Mouse (Mus musculus) embryo, embryonic 10 days (tissue): ENCODE data around the gene Dus2.
"Not testable (repeated sequence)": the region's sequence is repeated elsewhere in the genome, so short reads cannot be mapped to it uniquely, and the experiment has no call there.

Source experiments
- DNase-seq: peaks from one replicate; pipeline ENCODE4 v3.0.0-alpha.2; 2015; ENCODE audit warnings: low spot score

Dus2 gene

DNA sequence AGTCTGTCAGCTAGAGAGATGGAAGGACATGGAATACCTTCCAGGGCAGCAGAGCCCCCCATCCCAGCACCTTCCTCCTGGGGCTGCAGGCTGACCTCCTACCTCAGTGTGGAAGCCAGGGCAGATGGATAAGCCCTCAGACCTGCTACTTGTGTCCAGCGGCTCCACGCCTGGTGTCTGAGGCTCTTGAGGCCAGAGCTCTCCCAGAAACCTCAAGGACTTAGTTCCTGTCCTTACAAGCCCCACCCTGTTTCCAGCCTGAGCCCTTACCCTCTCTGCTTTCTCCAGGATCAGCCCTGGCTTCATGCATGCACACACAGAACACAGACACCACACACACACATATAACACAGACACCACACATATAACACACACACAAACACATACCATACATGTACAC is 409 bp downstream of the Dus2 start:
- no peak for DNase-seq

DNA sequence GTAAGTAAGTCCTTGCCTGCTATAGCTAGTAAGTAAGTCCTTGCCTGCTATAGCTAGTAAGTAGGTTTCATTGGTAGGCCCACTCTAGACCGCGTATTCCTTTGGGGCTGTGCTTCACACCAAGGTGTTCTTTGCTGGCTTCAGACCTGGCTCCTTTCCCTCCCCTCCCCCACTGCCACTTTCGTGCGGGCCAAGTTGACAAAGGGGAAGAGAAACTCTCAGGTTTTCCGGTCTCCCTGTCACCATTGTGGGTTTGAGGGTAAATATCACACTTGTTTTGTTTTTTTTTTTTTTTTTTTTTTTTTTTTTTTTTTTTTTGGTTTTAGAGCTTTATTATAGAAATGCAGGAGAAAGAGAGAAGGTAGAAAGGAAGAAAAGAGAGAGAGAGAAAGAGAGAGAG is 1.4 kb downstream of the Dus2 start:
- no peak for DNase-seq

DNA sequence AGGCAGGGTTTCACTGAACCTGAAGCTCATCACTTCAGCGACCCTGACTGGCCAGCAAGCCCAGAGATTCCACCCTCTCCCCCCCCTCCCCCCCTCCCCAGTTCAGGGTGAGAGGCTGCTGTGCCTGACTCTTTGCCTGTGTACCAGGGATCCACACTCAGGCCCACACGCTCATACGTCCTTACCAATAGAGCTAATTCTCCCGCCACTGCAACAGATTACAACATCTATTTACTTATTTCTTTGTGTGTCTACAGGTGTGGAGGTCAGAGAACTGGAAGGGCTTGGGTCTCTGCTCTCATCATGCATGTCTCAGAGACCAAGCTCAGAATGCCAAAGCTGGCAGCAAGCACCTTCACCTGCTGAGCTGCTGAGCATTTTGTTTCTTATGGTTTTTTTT is 2.1 kb downstream of the Dus2 start:
- no peak for DNase-seq

DNA sequence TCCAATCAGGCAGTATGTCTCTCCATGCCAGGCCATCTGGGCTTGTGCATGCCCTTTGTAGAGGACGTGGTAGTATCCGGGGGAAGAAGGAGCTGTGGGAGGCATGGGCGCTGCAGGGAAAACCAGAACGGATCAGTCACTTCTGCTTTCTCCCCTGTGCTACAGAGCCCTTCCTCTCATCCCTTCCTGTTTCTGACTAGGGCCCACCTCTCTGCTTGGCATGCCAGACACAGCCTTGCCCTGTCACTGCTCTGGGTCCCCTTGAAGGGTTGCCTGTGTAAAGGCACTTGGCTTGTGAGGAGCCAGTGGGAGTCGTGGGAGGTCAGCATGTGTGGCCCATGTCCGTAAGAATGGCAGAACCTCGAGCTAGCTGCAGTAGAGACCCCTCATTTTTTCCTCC is 5.2 kb downstream of the Dus2 start:
- DNase-seq, result no peak

DNA sequence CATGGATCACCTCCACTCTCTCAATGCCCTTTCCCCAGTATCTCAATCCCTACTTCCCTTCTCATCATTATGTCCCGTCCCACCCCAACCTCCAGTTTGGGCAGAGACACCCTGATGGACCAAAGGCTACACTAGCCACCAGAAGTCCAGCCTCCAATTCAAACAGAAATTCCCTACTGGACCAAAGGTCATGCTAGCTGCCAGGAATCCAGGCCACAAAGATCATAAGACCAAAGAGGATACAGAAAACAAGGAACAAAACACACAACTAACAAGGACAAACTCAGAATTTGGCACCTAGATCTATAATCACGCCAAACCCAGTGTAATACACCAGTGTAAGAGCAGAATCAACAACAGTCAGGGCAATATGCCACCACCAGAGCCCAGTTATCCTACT is 7.8 kb downstream of the Dus2 start:
- DNase-seq, result no peak

DNA sequence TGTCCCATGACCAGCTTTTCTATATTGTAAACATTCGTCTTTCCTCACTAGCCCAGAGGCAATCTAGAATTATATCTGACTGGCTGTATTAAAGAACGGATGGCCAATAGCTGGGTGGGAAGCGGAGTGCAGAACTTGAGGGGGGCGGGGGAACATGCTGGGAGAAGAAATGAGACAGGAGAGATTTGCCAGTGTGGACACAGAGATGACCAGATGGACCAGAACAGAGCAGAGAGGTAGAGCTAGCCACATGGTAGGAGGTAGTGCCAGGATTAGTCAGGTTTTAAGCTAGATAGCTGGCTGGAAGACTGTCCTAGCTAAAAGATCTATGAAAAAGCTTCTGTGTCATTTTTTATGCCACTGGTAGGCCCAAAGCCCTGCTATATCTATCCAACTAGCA is 10.8 kb downstream of the Dus2 start:
- no peak for DNase-seq

DNA sequence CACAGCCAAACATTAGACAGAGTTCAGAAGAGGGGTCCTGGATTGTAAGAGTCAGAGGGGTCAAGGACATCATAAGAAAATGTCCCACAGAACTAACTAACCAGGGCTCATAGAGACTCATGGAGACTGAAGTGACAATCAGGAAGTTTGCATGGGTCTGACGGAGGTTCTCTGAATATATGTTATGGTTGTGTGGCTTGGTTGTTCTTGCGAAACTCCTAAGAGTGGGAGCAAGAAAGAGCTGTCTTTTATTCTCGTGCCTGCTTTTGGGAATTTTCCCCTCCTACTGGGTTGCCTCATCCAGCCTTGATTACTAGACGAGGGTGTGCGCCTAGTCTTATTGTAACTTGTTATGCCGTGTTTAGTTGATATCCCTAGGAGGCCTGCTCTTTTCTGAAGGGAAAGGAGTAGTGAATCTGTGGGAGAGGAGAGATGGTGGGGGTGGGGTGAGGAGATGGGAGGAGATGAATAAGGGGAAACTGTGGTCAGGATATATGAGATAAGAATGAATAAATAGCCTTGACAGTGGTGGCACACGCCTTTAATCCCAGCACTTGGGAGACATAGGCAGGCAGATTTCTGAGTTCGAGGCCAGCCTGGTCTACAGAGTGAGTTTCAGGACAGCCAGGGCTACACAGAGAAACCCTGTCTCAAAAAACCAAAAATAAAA is 13.5 kb downstream of the Dus2 start:
- DNase-seq, result no peak

DNA sequence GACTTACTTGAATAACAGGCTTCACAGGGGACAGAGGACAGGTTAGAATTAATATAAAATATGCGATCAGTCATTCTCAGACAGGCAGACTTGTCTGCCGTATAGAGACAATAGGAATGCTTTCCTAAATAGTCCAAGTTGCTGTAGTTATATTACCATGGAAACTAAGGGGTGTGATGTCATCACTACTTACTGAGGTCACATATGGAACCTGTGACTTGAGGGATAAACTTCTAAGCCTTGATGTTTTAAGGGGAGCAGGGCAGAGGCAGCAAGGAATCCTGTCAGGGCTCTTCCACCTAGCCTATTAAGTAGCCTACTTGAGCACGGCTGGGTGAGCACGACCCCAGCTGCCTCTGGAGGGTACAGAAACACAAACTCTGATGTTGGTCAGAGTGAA is 14.7 kb downstream of the Dus2 start, which contains the start of gene Dpep2nb:
Gene Dpep2nb (minus strand): TSS at position 101 of the 400 bp plus-strand sequence.
- no peak for DNase-seq

DNA sequence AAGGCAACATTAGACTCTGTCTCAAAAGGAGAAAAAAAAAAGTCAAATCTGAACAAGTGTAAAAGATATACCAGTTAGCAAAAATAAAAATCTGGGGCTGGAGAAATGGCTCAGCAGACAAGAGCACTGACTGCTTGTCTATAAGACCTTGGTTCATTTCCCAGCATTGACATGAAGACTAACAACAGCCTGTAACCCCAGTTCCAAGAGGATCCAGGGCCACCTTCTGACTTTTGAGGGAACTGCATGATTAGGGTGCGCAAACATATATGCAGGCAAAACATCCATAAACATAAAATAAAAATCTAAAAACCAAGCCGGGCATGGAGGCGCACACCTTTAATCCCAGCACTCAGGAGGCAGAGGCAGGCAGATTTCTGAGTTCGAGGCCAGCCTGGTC is 15.3 kb downstream of the Dus2 start:
- no peak for DNase-seq

DNA sequence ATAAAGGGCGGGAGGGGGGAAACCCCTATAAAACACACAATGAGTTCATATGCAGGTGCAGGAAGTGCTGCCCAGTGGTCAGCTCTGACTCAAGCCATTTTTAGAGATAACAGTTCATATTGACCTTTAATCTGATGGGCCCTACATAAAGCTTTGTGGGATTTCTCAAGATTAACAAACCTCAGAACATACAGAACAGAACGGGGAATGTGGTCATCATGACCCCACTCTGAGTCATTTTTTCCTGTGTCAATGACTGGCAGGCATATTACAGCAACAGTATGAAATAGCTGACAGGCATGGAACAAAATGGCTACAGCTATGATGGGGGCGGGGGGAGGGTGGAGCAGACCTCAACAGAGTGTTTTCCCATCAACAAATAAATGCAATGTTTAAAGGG is 16.0 kb downstream of the Dus2 start:
- no peak for DNase-seq

DNA sequence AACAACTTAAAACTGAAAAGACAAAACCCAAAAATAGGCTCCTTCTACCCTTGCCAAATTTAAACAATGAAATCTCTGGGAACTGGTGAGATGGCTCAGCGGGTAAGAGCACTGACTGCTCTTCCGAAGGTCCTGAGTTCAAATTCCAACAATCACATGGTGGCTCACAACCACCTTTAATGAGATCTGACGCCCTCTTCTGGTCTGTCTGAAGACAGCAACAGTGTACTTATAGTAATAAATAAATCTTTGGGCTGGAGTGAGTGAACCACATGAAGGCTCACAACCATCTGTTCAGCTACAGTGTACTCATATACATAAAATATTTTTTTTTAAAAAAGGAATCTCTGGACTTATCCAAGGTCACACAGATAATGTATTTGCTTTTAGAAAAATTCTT is 16.8 kb downstream of the Dus2 start:
- DNase-seq, result not testable (repeated sequence)

DNA sequence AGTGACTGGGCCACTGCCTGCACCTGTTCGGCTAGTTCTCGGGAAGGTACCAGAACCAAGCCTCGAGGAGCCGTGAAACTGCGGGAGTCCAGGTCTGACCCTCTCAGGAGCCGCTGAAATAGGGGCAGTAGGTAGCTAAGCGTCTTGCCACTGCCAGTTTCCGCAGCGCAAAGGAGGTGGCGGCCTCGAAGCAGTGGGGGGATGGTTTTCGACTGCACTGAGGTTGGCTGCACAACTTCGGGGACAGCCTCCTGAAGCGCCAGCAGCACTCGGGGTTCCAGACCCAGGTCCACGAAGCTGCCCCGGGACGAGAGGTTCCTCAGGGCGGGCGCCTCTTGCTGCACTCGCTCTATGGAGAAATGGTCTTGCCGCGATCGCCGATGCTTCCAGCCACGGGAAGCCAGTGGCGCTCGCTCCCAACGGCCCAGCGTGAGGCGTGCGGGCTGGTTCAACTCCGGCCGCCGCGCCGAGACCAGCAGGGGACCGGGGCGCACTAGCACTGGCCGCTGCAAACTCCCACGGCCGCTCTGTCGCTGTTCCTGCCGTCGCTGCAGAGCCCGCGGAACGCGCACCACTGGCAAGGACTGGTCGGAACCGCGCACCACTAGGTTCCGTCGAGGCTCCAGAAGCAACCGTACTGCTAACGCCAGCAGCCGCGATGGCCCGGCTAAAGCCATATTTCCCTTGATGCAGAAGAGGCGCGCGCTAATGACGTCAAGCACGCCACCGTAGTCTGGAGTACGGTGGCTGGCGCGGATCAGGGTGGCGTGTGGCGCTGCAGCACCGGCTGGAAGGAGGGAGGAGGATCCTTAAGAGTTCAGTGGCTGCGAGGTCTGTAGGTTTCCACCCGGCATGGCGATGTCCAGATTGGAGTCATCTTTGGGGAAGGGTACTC is 19.9 kb downstream of the Dus2 start:
- peak; percentile 100 for DNase-seq

DNA sequence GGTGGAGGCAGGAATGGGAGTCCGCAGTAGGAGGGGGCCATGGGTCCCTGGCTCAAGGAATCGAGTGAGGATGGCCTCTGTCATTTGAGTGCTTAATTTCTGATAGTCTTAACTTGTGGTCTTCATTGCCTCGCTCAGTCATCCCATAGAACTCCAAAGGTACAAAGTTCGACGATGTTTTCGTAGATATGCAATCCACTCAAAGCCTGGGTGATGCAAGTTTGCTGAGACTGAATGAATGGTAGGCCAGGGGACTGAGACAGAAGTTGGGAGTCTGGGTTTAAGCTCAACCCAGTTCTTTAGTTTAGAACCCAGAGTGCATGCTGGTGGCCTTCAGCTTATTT is 20.5 kb downstream of the Dus2 start, which contains the start of gene Ddx28:
Gene Ddx28 (minus strand): TSS at position 240 of the 344 bp plus-strand sequence.
- DNase-seq, result no peak

DNA sequence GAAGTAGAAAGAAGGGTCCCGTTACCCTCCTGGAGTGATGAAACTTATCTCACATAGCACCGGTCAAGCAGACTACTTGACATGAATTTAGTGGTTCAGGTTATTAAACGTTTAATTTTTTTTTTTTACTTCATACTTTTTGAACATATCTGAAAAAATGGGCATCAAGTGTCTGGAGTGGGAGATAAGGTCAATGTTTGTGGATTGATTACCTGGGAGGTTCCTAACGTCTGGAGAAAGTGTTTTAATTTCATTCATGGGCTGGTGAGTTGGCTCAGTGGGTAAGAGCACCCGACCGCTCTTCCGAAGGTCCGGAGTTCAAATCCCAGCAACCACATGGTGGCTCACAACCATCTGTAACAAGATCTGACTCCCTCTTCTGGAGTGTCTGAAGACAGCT is 21.1 kb downstream of the Dus2 start:
- not testable (repeated sequence) for DNase-seq

DNA sequence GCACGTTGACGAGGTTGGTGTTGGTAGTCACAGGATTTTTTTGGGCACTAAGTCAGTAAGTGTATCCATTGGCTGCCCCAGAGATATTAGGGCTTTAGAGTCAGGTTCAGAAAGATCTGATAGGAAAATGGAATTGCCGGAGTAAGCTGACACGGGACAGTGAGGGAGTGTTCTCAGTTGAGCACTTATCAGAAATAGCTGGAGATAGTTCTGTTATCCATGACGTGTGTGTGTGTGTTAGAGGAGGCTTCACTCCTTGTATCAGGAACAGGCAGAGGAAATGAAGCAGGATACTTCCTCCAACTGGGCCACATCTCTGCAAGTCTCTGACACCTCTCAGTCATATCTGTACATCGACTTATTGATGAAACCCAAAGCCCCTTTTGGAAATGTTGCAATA is 25.1 kb downstream of the Dus2 start:
- no peak for DNase-seq

DNA sequence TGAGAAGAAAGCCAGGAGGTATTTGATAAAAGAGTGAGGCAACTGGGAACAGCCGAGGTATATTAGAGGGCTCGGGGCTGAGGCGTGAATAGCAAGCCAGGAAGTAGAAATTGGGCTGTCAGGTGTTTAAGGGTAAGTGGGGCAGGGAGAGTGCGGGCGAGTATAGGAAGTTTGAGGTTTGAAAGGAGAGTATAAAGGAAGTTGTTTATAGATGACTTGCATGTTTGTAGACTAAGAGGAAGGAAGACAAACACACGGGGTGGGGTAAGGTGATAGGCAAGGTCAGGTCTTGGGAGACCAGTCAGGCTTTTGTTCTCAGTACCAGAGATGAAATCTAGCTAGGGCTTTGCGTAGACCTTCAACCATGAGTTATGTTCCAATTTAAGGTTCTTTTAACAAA is 26.0 kb downstream of the Dus2 start:
- no peak for DNase-seq

DNA sequence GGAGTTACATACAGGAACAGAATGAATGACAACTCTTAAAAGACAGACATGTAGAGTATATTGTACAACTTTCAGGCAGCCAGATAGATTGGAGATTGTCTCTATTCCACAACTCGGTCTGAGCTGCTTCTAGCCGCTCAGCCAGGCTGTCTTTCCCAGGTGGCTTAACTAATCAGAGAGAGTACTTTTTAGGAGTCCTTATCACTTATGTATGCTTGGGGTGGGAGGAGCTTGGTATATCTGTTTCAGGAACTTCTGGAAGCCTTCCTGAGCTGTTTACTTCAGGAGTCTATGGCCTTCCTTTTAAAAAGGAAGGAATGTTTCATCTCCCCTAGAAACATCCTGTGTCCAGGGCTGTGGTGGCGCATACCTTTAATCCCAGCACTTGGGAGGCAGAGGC is 26.9 kb downstream of the Dus2 start:
- DNase-seq, result no peak

DNA sequence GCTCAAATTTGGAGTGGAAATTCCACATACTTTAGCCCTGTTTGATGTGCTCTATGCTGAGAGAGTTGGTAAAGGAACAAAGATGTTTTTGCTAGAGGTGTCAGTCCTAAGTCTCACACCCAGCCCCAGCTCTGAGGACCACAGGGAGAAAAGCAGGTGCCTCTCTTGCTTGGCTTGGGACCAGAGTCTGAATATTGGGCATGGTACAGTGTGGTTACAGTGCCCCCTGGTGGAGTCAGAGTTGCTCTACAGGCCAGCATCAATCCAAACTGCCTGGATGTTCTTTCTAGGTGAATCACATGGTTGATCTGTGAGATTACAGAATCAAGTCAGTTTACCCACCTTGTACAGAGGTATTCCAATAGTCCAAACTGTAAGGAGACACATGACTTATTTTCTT is 31.3 kb downstream of the Dus2 start:
- peak; percentile 85 for DNase-seq

DNA sequence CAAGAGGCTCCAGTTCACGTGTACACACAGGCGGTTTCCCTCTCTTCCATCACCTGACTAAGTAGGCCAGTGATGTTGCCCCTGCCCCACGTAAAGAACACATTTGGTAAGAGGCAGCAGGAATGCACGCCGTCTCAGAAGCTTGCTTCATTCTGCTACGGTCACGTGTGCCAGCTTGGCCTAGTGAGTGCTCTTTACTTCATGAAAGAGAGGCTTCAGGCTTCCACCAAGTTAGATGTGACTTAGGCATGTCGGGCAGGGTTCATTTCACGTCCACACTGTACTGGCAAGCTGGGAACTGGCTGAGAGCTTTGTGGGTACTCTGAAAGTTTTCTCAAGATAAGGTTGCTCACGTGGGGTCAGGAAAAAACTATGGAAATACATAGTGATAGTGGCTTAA is 47.6 kb downstream of the Dus2 start:
- DNase-seq, result no peak

DNA sequence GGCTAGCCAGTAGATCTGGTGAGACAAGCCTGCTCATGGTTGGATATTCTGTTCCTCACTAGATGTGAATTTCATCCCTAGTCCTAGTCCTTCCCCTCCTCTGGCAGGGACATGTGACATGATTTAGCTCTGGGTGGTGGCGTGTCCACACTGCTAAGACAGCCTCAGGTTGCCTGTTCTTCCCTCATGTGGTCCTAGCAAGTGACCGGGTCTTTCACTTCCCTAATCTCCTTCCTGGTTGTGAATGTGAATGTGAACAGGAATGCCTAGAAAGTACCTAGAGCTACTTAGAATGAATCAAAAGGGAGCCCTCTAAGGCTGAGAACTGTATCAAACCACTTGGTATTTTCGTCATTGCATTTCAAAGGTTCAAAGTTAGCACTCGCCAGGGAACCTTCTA is 48.5 kb downstream of the Dus2 start:
- no peak for DNase-seq

DNA sequence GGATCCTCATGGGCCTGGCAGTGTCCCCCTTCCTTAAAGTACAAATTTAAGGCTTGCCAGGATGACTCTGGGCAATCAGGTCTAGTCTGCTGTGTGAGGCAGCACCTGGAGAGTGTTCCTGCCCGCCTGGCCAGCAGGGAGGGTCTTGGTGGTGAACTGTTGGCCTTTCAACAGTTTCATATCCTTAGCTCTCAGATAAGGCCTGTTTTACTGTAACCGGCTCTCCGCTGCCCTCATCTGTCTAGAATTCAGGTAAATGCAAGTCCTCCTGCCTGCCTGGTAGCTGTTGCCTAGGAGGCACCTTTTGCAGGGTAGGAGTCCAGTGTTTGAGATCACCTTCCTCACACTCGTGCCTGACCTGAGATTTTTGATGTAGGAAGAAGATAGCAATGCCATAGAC is 49.1 kb downstream of the Dus2 start:
- DNase-seq, result no peak

DNA sequence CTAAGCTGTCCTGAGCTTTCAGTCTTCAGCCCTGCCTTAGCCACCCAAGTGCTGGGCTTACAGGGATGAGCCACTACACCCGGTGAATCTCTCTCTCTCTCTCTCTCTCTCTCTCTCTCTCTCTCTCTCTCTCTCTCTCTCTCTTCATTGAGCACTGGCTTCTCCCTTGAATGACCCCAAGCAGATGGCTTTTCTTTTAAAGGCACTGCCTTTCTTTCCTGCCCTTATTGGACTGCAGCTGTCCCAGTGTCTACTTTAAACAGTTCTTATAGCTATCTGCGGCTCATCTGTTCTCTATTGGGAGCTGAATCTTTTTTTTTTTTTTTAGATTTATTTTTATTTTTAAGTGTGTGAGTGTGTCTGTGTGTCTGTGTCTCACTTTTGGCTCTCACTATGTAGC is 51.9 kb downstream of the Dus2 start:
- no peak for DNase-seq

DNA sequence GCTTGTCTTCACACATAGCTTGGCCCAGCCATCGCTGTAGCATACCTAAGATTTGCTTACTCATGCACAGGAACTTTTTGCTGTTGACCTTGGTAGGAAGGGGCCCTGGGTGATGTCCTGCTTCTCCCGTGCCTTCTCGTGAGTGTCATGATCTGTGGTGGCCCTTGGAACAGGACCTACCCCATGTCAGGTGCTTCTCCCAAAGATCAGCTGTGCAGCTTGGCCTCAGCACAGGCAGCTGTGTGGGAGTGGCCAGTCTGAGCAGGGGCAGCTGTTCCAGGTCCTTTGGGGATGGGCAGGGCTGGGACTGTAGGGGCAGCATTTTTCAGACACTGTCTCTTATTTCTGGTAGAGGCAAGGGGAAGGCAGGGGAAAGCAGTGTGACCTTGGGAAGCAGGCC is 53.0 kb downstream of the Dus2 start:
- no peak for DNase-seq
